26 mouse cellular contexts compared by ENCODE assay signal in genomic region chr2:117882890-117883289, GRCm38 (mm10).
DNase-seq lines count a peak whose midpoint lies in the region; ATAC-seq lines count a peak whose summit lies in the region.
"Had no signal": no experiment of that assay in that cellular context is flagged by ENCODE, and none has a peak within 500 bp of the region (broad histone marks: within the 10 kb centered on the region; RNA-seq: fewer than 3 reads in every experiment).

No protein-coding gene starts in this region.

- no peaks in the 10 kb centered on the region for H3K4me1 ChIP-seq in hindbrain, embryonic 11.5 days (replicated peaks; ENCODE audit: control insufficient read depth, insufficient read depth, low read length)
- H3K4me1 ChIP-seq: heart, embryonic 10.5 days; hindbrain, embryonic 12.5 days; hindbrain, embryonic 15.5 days had no signal

- no peaks in the 10 kb centered on the region for H3K9me3 ChIP-seq in hindbrain, embryonic 11.5 days (ENCODE audit: control insufficient read depth, low read length)
- H3K9me3 ChIP-seq: heart, embryonic 10.5 days; hindbrain, embryonic 12.5 days; hindbrain, embryonic 15.5 days had no signal

- no peak overlapping the region for H3K27ac ChIP-seq in hindbrain, embryonic 11.5 days (ENCODE audit: low read depth, low read length)
- H3K27ac ChIP-seq: gastrocnemius, adult 2 months; heart, adult 2 months; heart, embryonic 10.5 days; heart, embryonic 13.5 days; hindbrain, embryonic 12.5 days; hindbrain, embryonic 15.5 days had no signal

- 0 out of 2 replicates have a peak, but pooled peaks have one; percentile 36 for ATAC-seq in common myeloid progenitor, adult 5-6 weeks (replicated peaks; ENCODE audit: low read depth, poor library complexity, severe bottlenecking)
- peak; percentile 33 for ATAC-seq in megakaryocyte, adult 5-6 weeks (ENCODE audit: poor library complexity, severe bottlenecking)
- no peak for ATAC-seq in hindbrain, embryonic 11.5 days (ENCODE audit: low FRiP score)
- ATAC-seq: activated CD4-positive, CD25-positive, alpha-beta regulatory T cell, adult 4 months; CD4-positive, CD25-positive, alpha-beta regulatory T cell, adult 4 months; forebrain, embryonic 14.5 days; forebrain, postnatal 0 days had no signal

- H3K27me3 ChIP-seq in hindbrain, embryonic 11.5 days (ENCODE audit: control insufficient read depth, insufficient read depth, low read length): no peaks in the 10 kb centered on the region
- H3K27me3 ChIP-seq: heart, embryonic 13.5 days; hindbrain, embryonic 12.5 days; hindbrain, embryonic 15.5 days had no signal

- H3K36me3 ChIP-seq in hindbrain, embryonic 11.5 days (ENCODE audit: control insufficient read depth, insufficient read depth, low read length): no peaks in the 10 kb centered on the region
- H3K36me3 ChIP-seq: heart, embryonic 10.5 days; heart, embryonic 13.5 days; hindbrain, embryonic 12.5 days; hindbrain, embryonic 15.5 days had no signal

- H3K4me3 ChIP-seq in hindbrain, embryonic 11.5 days (ENCODE audit: low read depth, low read length): no peak overlapping the region
- H3K4me3 ChIP-seq: gastrocnemius, adult 2 months; heart, adult 2 months; heart, embryonic 10.5 days; heart, embryonic 13.5 days; hindbrain, embryonic 12.5 days; hindbrain, embryonic 15.5 days had no signal

- 88% methylated on average over 2 of the region's 2 CpGs for WGBS in hindbrain, embryonic 11.5 days

- H3K4me2 ChIP-seq in hindbrain, embryonic 11.5 days (replicated peaks; ENCODE audit: low read depth, low read length): no peak overlapping the region
- H3K4me2 ChIP-seq: heart, embryonic 13.5 days; hindbrain, embryonic 12.5 days; hindbrain, embryonic 15.5 days had no signal

- DNase-seq in 3134 (ENCODE audit: extremely low read depth, insufficient read length, low spot score): peak; percentile 20
- DNase-seq in layer of hippocampus, adult 9-10 months (ENCODE audit: low spot score): no peak
- no peak for DNase-seq in spleen, postnatal 14 days (ENCODE audit: low spot score in 2 of 2)
- no peak for DNase-seq in hindbrain, embryonic 11.5 days (ENCODE audit: low spot score)
- DNase-seq: adrenal gland, adult 8-10 months; adrenal gland, postnatal 25 days; B cell, adult 2 months; cerebellum, adult 11-12 months; cerebellum, adult 8-10 months; cerebellum, postnatal 10 days; cerebellum, postnatal 36 days; forebrain, postnatal 0 days; gastrocnemius, adult 2 months; gastrocnemius, postnatal 25 days; heart, adult 2 months; heart, postnatal 14 days; heart, postnatal 4 days had no signal

- H3K9ac ChIP-seq in hindbrain, embryonic 11.5 days (ENCODE audit: low read depth, low read length): no peak overlapping the region
- H3K9ac ChIP-seq: forebrain, postnatal 0 days; heart, embryonic 13.5 days; hindbrain, embryonic 12.5 days; hindbrain, embryonic 15.5 days had no signal
